Mouse (Mus musculus): ENCODE data around the gene Rpa2. TPM values are rescaled to one million over a fixed set of nuclear protein-coding genes. Genes with fewer than 3 reads are reported as not detected.

Rpa2 gene
- polyA plus RNA-seq, 1 experiment from 2014 or later = 31.6 TPM

- H3K4me3 ChIP-seq (ENCODE audit: low read depth, low read length) = no peak overlapping the region
- ATAC-seq = no peak
- H3K27ac ChIP-seq (ENCODE audit: low read length) = no peak overlapping the region
- H3K9ac ChIP-seq (ENCODE audit: low read depth, low read length) = no peak overlapping the region
- WGBS = 77% methylated on average over 8 of the region's 8 CpGs
- H3K4me2 ChIP-seq (ENCODE audit: low read length) = no peak overlapping the region
- H3K27me3 ChIP-seq (ENCODE audit: control insufficient read depth, insufficient read depth, low read depth, low read length) = no peaks in the 10 kb centered on the region
- H3K36me3 ChIP-seq (ENCODE audit: control insufficient read depth, insufficient read depth, low read length) = peaks cover 27% of the 10 kb centered on the region
- H3K9me3 ChIP-seq (replicated peaks; ENCODE audit: control insufficient read depth, low read length, poor library complexity, severe bottlenecking) = peaks cover 6% of the 10 kb centered on the region; the same call in 1 of the 2 replicates
- no peaks in the 10 kb centered on the region for H3K4me1 ChIP-seq (ENCODE audit: control insufficient read depth, insufficient read depth, low read length)
Observed at GRCm38 (mm10) chr4:132823614-132824366, 55.7 kb downstream of the Rpa2 start.

Other genes starting within 250 kb of the Rpa2 start
- 1,190 and 1,253 TPM in 2 replicates for gene Atpif1, start 234.7 kb upstream of the Rpa2 start, polyA plus RNA-seq (2015; fragmentation: Nextera tagmentation; extraction: Ambion mirVana)
- 138 and 153 TPM in 2 replicates for gene Dnajc8, start 232.8 kb upstream of the Rpa2 start, polyA plus RNA-seq (2015; fragmentation: Nextera tagmentation; extraction: Ambion mirVana)
- gene Ptafr, start 204.3 kb upstream of the Rpa2 start, polyA plus RNA-seq (2015; fragmentation: Nextera tagmentation; extraction: Ambion mirVana) = 0.36 and 0.54 TPM in 2 replicates
- 11.2 and 15.0 TPM in 2 replicates for gene Eya3, start 129.3 kb upstream of the Rpa2 start, polyA plus RNA-seq (2015; fragmentation: Nextera tagmentation; extraction: Ambion mirVana)
- 4.8 and 7.1 TPM in 2 replicates for gene Xkr8, start 35.8 kb upstream of the Rpa2 start, polyA plus RNA-seq (2015; fragmentation: Nextera tagmentation; extraction: Ambion mirVana)
- 0.53 and 0.62 TPM in 2 replicates for gene Smpdl3b, start 11.1 kb upstream of the Rpa2 start, polyA plus RNA-seq (2015; fragmentation: Nextera tagmentation; extraction: Ambion mirVana)
- gene Themis2, start 28.1 kb downstream of the Rpa2 start, polyA plus RNA-seq (2015; fragmentation: Nextera tagmentation; extraction: Ambion mirVana) = 0.15 and 0.38 TPM in 2 replicates
- 58.2 and 58.5 TPM in 2 replicates for gene Ppp1r8, start 74.8 kb downstream of the Rpa2 start, polyA plus RNA-seq (2015; fragmentation: Nextera tagmentation; extraction: Ambion mirVana)
- 174 and 177 TPM in 2 replicates for gene Stx12, start 116.2 kb downstream of the Rpa2 start, polyA plus RNA-seq (2015; fragmentation: Nextera tagmentation; extraction: Ambion mirVana)
- gene Fam76a, start 154.2 kb downstream of the Rpa2 start, polyA plus RNA-seq (2015; fragmentation: Nextera tagmentation; extraction: Ambion mirVana) = 41.8 and 42.7 TPM in 2 replicates
- gene Fgr, start 205.8 kb downstream of the Rpa2 start, polyA plus RNA-seq (2015; fragmentation: Nextera tagmentation; extraction: Ambion mirVana) = 0.05 TPM in 1 of 2 replicates, not detected in the other
- gene Ahdc1, start 242.9 kb downstream of the Rpa2 start, polyA plus RNA-seq (2015; fragmentation: Nextera tagmentation; extraction: Ambion mirVana) = 11.2 and 12.5 TPM in 2 replicates